Mouse (Mus musculus): ENCODE data around the gene Atp6v1fnb.
A peak's percentile ranks its signal among the peaks of the same experiment; 100 is the strongest.

The Atp6v1fnb gene

GRCm38 (mm10) chr6:29467583-29468354, 3.5 kb upstream of the Atp6v1fnb start, which contains the start of gene Atp6v1f:
Gene Atp6v1f, plus strand, starts transcription at chr6:29467718.
- peak; percentile 99 for DNase-seq (ENCODE audit: low read depth, low spot score)

GRCm38 (mm10) chr6:29468851-29469250, 2.4 kb upstream of the Atp6v1fnb start:
- DNase-seq (ENCODE audit: low read depth, low spot score) = no peak

- peak; percentile 91 for DNase-seq (ENCODE audit: low read depth, low spot score)
Observed at GRCm38 (mm10) chr6:29473941-29474691, 2.9 kb downstream of the Atp6v1fnb start.

- DNase-seq (ENCODE audit: low read depth, low spot score) = no peak
Observed at GRCm38 (mm10) chr6:29474736-29475135, 3.5 kb downstream of the Atp6v1fnb start.

DNA sequence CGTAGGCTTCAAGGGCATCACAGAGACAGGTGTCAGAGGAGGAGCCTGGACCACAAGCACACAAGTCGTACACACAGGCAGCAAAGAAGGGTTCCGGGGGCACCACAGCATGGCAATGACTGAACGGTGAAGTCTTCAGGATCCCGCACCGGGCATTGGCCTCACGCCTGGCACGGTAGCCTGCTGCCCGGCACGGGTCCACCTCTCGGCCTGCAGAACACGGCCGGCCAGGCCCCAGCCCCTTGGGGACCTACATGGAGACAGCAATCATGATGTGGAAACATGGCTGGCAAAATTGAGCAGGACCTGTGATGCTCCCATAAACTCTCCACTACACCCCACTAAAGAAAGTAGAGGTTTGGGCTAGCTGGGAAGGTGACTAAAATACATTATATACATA, 11.5 kb downstream of the Atp6v1fnb start:
- DNase-seq (ENCODE audit: low read depth, low spot score) = no peak

DNA sequence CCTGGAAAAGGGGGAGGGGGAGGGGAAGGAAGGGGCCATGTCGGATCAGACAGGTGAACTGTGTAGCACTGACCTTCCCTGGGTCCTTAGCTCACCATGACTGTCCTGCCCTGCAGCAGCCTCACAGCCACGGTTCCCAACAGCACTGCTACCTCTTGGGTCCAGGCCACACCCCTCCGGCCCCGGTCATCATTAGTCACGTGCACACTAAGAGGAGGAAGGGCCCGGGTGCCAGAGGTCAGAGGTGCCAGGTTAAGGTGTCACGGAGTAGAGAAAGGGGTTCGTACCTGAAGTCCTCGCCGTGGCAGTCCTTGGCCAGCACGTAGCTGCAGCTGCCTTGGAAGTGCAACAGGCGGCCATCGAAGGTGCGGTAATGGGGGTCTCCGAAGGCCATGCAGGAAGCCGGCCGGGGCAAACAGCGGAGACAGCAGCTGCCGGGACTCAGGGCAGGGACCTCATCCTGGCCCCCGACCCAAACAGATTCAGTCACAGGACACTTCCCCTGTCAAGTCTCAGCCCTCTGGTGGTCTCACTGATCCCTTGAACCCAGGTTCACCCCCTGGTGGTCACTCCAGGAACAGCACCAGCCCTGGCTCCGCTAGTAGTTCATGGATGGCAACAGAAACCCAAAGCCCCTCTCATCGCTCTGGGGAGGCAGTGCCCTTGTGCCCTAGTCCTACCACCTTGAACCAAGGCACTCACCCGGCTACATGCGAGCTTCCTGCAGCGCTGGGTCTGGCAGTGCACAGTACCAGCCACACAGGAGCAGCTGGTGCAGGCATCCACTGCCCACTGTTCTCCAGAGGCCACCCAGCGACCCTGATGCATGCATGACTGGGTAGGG, 13.7 kb downstream of the Atp6v1fnb start:
- peak; percentile 84 for DNase-seq (ENCODE audit: low read depth, low spot score)

- DNase-seq (ENCODE audit: low read depth, low spot score) = peak; percentile 67
Observed at GRCm38 (mm10) chr6:29485951-29486350, 14.7 kb downstream of the Atp6v1fnb start.

DNA sequence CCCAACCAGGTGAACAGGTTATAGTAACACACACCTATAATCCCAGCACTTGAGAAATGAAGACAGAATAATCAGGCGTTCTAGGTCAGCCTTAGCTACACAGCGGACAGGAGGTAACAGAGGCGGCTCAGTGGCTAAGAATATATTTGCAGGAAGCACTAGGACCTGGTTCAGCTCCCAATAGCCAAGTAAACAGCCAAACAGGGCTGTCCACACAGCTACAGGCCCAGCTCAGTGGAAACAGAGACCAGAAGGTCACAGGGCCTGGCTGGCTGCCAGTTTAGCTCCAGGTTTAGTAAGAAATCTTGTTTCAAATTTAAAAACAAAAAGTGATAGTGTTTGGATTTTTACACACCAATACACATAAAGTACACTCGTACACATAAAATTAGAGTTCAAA, 22.9 kb downstream of the Atp6v1fnb start:
- DNase-seq (ENCODE audit: low read depth, low spot score) = no peak

- no peak for DNase-seq (ENCODE audit: low read depth, low spot score)
Observed at GRCm38 (mm10) chr6:29496270-29496669, 25.0 kb downstream of the Atp6v1fnb start.

GRCm38 (mm10) chr6:29497791-29498190, 26.6 kb downstream of the Atp6v1fnb start:
- no peak for DNase-seq (ENCODE audit: low read depth, low spot score)

- no peak for DNase-seq (ENCODE audit: low read depth, low spot score)
Observed at GRCm38 (mm10) chr6:29500177-29500576, 28.9 kb downstream of the Atp6v1fnb start.

- no peak for DNase-seq (ENCODE audit: low read depth, low spot score)
Observed at GRCm38 (mm10) chr6:29500810-29501209, 29.6 kb downstream of the Atp6v1fnb start.

DNA sequence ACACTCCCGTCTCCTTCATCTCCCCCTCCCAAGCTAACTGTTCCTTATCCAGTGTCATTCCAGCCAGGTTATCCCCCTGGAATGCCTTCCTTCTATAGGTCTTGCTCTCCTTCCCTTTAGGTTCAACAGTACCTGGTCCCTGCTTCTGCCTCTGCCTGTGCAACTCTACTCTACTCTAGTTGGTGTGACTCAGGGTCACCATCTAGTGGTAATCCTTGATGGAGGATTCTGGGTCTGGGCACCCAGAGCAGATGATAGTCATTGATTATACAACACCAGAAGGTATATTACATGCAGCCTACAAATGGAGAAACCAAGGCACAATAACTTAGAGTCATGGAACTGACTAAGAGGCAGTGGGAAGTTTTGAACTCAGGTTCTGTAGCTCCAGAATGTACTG, 30.4 kb downstream of the Atp6v1fnb start:
- no peak for DNase-seq (ENCODE audit: low read depth, low spot score)

DNA sequence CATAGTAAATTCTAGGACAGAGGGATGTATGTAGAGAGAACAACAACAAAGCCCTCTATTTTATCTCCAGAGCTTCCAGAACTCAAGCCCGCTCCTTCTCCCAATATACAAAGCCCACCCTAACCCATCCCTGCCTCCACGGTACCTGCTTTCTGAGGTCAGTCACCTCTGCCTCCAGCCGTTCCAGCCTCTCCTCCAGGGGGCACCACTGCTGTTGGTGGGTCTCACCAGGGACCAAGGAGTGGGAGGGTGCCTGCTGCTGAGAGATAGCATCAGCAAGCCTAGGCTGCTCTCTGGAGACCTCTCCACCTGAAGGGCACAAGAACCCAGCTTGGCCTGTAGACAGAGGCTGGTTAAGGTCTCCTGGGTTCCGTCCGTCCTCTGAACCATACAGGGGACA, 34.3 kb downstream of the Atp6v1fnb start:
- no peak for DNase-seq (ENCODE audit: low read depth, low spot score)

- no peak for DNase-seq (ENCODE audit: low read depth, low spot score)
Observed at GRCm38 (mm10) chr6:29506834-29507233, 35.6 kb downstream of the Atp6v1fnb start.

DNA sequence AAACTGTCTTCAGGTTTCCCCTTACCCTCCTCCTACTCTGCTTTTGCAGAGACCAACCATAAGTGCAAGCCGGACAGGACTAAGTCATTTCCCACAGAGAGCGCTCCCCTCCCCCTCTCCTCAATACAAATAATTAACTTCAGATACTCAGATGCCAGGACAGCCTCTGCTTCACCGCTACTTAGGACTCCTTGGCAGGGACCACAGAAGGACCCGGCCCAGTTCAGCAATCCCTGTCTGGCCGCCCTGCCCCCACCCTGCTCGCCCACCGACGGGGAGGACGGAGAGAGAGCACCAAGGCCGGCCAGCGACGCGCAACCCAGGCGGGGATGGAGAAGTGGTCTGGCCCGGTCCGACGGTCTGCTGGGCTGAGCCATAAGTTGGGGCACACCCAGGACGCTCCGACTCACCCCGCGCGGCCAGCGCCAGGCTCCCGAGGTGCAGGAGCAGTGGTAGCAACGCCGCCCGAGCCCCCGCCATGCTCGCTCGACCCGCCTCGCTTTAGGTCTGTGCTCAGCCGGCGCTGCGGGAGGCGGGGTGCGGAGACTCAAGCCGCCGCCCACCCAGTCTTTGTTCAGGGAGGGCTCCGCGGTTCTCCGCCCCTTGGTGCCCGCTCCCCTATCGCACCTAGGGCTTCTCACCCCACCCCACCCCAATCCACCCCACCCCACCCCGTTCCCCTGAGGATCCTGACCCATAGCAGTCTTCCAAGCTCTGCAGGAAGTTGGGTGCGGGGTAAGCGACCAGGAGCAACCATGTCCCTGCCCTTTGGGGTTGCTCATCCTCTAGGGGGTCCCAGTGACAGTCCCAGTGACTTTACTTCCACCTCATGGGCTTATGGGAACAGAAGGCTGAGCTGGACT, 36.4 kb downstream of the Atp6v1fnb start, which contains the start of gene Kcp:
TSS of gene Kcp (minus strand) at position 506 of the 863 bp plus-strand sequence.
- DNase-seq (ENCODE audit: low read depth, low spot score) = no peak

DNA sequence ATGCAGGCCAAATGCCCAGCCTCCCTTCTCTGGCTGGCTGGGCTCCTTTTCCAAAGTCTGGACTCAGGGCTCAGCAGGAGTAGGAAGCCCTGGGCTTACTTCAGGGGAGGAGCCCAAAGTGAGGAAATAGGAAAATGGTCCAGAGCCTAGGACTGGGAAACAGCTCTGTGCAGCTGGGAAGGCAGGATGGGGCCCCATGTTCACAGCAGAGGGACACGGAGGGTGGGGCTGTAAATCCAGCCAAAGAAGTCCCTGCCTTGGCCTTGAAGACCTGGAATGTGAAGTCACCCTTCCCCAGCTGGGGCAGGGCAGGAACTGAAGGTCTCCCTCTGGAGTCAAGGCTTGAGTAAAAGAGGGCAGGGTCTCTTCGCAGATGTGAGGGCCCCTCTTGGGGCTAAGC, 37.8 kb downstream of the Atp6v1fnb start:
- DNase-seq (ENCODE audit: low read depth, low spot score) = peak; percentile 46

DNA sequence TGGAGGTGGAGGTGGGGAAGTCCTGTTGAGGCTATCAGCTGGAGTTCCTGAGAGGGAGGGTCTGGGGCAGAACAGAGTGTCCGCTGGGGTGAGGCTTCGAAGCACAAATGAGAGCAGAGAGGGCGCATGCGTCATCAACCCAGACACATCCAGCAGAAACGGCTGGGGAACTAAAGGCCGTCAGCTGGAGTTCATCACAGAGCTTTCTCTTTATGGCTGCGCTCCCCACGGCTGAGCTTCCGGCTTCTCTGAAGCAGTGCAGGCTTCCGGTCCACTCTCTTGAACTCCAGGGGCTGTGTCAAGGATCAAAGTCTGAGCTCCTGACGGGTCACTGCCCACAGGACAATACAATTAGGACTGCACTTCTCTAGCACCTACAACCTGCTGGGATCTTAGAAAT, 42.0 kb downstream of the Atp6v1fnb start:
- peak; percentile 43 for DNase-seq (ENCODE audit: low read depth, low spot score)

- peak; percentile 79 for DNase-seq (ENCODE audit: low read depth, low spot score)
Observed at GRCm38 (mm10) chr6:29517139-29517538, 45.9 kb downstream of the Atp6v1fnb start.

DNA sequence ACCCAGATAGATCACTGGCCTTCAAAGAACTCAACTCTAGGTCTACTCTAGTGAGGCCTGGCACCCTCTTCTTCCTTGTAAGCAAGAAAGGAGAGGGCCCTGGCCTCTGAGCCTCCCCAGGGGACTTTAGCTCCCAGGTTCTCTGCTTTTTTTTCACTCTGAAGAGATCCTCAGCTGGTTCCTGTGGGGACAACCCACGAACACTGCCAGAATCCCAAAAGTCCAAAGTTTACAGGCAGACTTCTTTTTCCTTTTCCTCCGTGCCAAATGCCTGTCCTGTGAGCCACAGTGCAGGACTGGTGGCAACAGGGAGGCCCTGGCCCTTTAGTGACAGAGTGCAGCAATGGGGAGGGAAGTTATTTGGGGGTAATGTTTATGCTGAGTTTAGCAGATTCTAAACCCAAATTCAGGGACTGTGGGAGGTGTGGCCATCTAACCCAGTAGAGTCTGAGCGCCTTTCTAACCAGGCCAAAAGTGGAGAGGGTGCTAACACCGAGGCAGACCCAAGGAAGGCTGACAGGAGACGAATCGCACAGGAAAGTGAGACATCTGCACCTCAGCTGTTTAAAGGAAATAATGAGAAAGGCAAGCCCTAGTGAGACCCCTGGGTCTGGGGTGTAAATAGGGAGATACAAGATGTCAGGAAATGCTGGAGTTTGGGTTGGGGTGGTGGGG, 51.5 kb downstream of the Atp6v1fnb start:
- DNase-seq (ENCODE audit: low read depth, low spot score) = no peak
